Mouse (Mus musculus) olfactory bulb, adult 2 months (tissue): ENCODE measurements at regions not wholly inside any gene's neighbourhood (a gene's known extent, or its start where the extent isn't known, plus 50 kb on each side); places are given as distances from the start of the nearest gene placed in this dataset.

ENCODE experiments used
- H3K27ac ChIP-seq: fragments of 200-500 bp; 2 replicates; pipeline ENCODE4 v1.5.1; 2012; ENCODE audit warnings: low read depth, low read length; ENCODE audit not compliant: insufficient read depth
- H3K4me1 ChIP-seq: fragments of 200-500 bp; 2 replicates; pipeline ENCODE4 v1.6.1; 2012; ENCODE audit warnings: low read length; ENCODE audit not compliant: control insufficient read depth, insufficient read depth
- H3K4me3 ChIP-seq: fragments of 200-500 bp; 2 replicates; pipeline ENCODE4 v1.5.1; 2012; ENCODE audit warnings: mild to moderate bottlenecking, low read depth, low read length, moderate library complexity; ENCODE audit not compliant: insufficient read depth
- CTCF ChIP-seq: fragments of 200-500 bp; IDR thresholded peaks from 2 replicates; pipeline ENCODE4 v1.5.1; 2012; ENCODE audit warnings: low read depth, mild to moderate bottlenecking, low read length, moderate library complexity; ENCODE audit not compliant: insufficient read depth
- POLR2A ChIP-seq: fragments of 200-500 bp; IDR thresholded peaks from 2 replicates; pipeline ENCODE4 v1.6.1; 2012; ENCODE audit warnings: mild to moderate bottlenecking, low read depth, low read length, moderate library complexity; ENCODE audit not compliant: insufficient read depth
- WGBS: fragments of 180-500 bp; shearing (Covaris S2); methylation state at CpG from one replicate; pipeline ENCODE4 v1.1.7; 2018; 5-methylcytosine and 5-hydroxymethylcytosine counted together

- TF ChIP-seq CTCF (no peak), POLR2A (no peak)
- H3K4me3 ChIP-seq, result no peak overlapping the region
- H3K4me1 ChIP-seq, result no peaks in the 10 kb centered on the region
- no peak overlapping the region for H3K27ac ChIP-seq
Observed at GRCm38 (mm10) chr3:128093046-128093445, 196.9 kb upstream of the Fam241a start.

DNA sequence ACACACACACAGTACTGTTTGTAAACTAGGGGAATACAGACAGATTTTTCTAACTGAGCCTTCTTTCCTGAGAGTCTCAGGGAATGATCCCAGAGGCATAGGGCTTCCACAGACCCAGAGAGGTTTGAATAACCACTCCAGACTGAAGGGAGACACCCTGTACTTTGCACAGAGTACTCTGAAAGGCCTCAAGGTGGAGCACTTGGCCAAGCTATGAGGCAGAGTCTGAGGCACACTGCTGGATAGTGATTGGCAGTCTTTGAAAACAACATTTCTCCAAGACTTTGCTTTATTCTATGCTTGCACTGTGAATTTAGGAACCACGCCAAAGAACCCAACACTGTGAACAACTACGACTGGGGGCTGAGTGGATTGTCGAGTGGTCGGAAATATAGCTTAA is 192.1 kb upstream of the Fam241a start:
- H3K27ac ChIP-seq, result no peak overlapping the region
- no peaks in the 10 kb centered on the region for H3K4me1 ChIP-seq
- TF ChIP-seq POLR2A, result no peak
- TF ChIP-seq CTCF, result no peak
- 20% methylated on average over 4 of the region's 4 CpGs for WGBS
- H3K4me3 ChIP-seq, result no peak overlapping the region

GRCm38 (mm10) chr3:128087163-128087562 is 191.0 kb upstream of the Fam241a start:
- WGBS, result 93% methylated on average over 10 of the region's 10 CpGs
- TF ChIP-seq POLR2A (no peak), CTCF (no peak)
- no peak overlapping the region for H3K4me3 ChIP-seq
- no peak overlapping the region for H3K27ac ChIP-seq
- no peaks in the 10 kb centered on the region for H3K4me1 ChIP-seq

GRCm38 (mm10) chr3:128082463-128082862 is 186.3 kb upstream of the Fam241a start:
- Histone ChIP-seq H3K4me3 (no peak overlapping the region), H3K27ac (no peak overlapping the region), H3K4me1 (no peaks in the 10 kb centered on the region)
- no peak for TF ChIP-seq CTCF
- TF ChIP-seq POLR2A, result no peak
- 70% methylated on average over 6 of the region's 6 CpGs for whole genome bisulfite sequencing

- 89% methylated on average over 1 of the region's 1 CpGs for WGBS
- H3K4me3 ChIP-seq, result no peak overlapping the region
- TF ChIP-seq POLR2A (no peak), CTCF (no peak)
- no peaks in the 10 kb centered on the region for H3K4me1 ChIP-seq
- no peak overlapping the region for H3K27ac ChIP-seq
Observed at GRCm38 (mm10) chr3:128081430-128081829, 185.3 kb upstream of the Fam241a start.

- WGBS, result 82% methylated on average over 4 of the region's 4 CpGs
- H3K27ac ChIP-seq, result no peak overlapping the region
- TF ChIP-seq CTCF (no peak), POLR2A (no peak)
- H3K4me3 ChIP-seq, result no peak overlapping the region
- H3K4me1 ChIP-seq, result no peaks in the 10 kb centered on the region
Observed at GRCm38 (mm10) chr3:128067861-128068260, 171.7 kb upstream of the Fam241a start.

DNA sequence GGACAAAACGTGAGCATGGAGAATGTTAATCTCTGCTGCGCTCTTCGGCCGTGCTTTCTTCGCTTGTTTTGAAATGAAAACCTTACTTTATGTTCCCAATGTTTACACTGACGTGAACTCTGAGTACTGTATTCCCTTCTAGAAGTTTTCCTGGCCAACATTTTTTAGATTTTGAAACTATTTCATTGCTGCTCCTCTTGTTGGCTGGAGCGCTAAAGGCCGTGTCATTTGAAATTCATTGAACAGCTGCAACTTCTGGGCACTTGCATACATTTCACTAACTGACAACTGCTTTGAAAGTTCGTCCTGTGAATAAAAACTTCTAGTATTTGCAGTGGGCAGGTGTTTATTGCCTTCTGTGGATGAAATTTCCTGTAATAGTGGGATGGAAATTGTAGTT is 157.9 kb upstream of the Fam241a start:
- WGBS, result 76% methylated on average over 9 of the region's 9 CpGs
- Histone ChIP-seq H3K27ac (no peak overlapping the region), H3K4me3 (no peak overlapping the region), H3K4me1 (no peaks in the 10 kb centered on the region)
- no peak for TF ChIP-seq POLR2A
- no peak for TF ChIP-seq CTCF

DNA sequence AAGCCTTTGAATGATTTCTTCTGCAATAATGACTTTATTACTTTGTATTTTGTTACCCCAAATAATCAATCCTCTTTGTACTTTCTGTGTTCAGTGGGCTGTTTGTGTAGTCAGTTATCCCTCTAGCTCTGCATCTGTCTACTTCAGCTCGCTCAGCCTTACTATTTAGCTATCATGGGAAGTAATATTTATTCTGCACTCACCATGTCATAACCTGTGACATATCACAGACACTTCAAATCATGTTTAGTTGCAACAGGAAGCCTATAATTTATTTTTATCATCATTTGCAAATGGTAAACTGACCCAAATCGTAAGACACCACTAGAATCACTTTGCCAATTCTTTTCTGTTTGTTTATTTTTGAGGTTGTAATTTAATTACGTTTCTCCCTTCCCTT is 147.6 kb upstream of the Fam241a start:
- Histone ChIP-seq H3K27ac (no peak overlapping the region), H3K4me3 (no peak overlapping the region), H3K4me1 (no peaks in the 10 kb centered on the region)
- WGBS, result 89% methylated on average over 3 of the region's 3 CpGs
- no peak for TF ChIP-seq POLR2A
- TF ChIP-seq CTCF, result no peak

- Histone ChIP-seq H3K4me3 (no peak overlapping the region), H3K4me1 (no peaks in the 10 kb centered on the region), H3K27ac (no peak overlapping the region)
- 79% methylated on average over 12 of the region's 12 CpGs for WGBS
- TF ChIP-seq POLR2A (no peak), CTCF (no peak)
Observed at GRCm38 (mm10) chr3:128040407-128041115, 144.4 kb upstream of the Fam241a start.
